Mouse (Mus musculus): ENCODE data around the gene Sult1a1. TPM values are rescaled to one million over a fixed set of nuclear protein-coding genes. Genes with fewer than 3 reads are reported as not detected.

Gene Sult1a1
- polyA plus RNA-seq, 1 experiment from 2014 or later, result 11.0 TPM

- no peak for DNase-seq (ENCODE audit: low spot score)
These were observed 50.2 kb downstream of the Sult1a1 start for GRCm38 (mm10) chr7:126625807-126626600.

GRCm38 (mm10) chr7:126625369-126625768 is 50.9 kb downstream of the Sult1a1 start:
- no peak for DNase-seq (ENCODE audit: low spot score)

GRCm38 (mm10) chr7:126624774-126625173 is 51.5 kb downstream of the Sult1a1 start:
- no peak for DNase-seq (ENCODE audit: low spot score)

DNA sequence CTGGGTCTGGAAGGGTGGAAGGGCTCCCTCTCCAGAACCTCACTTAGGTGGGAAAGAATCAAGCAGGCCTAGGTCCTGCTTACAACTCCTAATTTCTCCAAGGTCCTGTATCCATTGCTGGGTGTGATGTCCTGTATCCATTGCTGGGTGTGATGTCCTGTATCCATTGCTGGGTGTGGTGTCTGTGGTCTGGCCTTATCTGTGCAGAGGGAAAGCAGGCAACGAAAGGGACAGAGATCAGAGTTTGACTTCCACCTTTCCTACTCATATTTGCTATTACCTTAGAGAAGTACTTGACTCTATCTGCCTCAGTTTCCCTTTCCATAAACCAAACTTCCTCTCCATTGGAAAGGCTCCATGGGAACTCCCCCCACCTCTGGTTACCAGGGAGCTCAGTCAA is 52.9 kb downstream of the Sult1a1 start:
- DNase-seq (ENCODE audit: low spot score), result no peak

Other genes starting within 250 kb of the Sult1a1 start
- 22.2 and 22.7 TPM in 2 replicates for gene Rabep2, start 247.7 kb downstream of the Sult1a1 start, polyA plus RNA-seq (2015; fragmentation: Nextera tagmentation; extraction: Ambion mirVana)
- 3.1 and 4.2 TPM in 2 replicates for gene Atp2a1, start 213.3 kb downstream of the Sult1a1 start, polyA plus RNA-seq (2015; fragmentation: Nextera tagmentation; extraction: Ambion mirVana)
- gene Sh2b1, start 201.0 kb downstream of the Sult1a1 start, polyA plus RNA-seq (2015; fragmentation: Nextera tagmentation; extraction: Ambion mirVana), result 37.8 and 38.6 TPM in 2 replicates
- gene Tufm, start 189.1 kb downstream of the Sult1a1 start, polyA plus RNA-seq (2015; fragmentation: Nextera tagmentation; extraction: Ambion mirVana), result 95.4 and 104 TPM in 2 replicates
- 37.9 and 38.5 TPM in 2 replicates for gene Atxn2l, start 173.0 kb downstream of the Sult1a1 start, polyA plus RNA-seq (2015; fragmentation: Nextera tagmentation; extraction: Ambion mirVana)
- 246 and 259 TPM in 2 replicates for gene Eif3c, start 110.0 kb downstream of the Sult1a1 start, polyA plus RNA-seq (2015; fragmentation: Nextera tagmentation; extraction: Ambion mirVana)
- gene Apobr, start 91.5 kb downstream of the Sult1a1 start, polyA plus RNA-seq (2015; fragmentation: Nextera tagmentation; extraction: Ambion mirVana), result 1.2 TPM in 2 replicates
- 28.2 and 30.2 TPM in 2 replicates for gene Cln3, start 90.6 kb downstream of the Sult1a1 start, polyA plus RNA-seq (2015; fragmentation: Nextera tagmentation; extraction: Ambion mirVana)
- gene Il27, start 81.5 kb downstream of the Sult1a1 start, polyA plus RNA-seq (2015; fragmentation: Nextera tagmentation; extraction: Ambion mirVana), result 0.54 and 0.85 TPM in 2 replicates
- gene Nupr1, start 45.6 kb downstream of the Sult1a1 start, polyA plus RNA-seq (2015; fragmentation: Nextera tagmentation; extraction: Ambion mirVana), result 15.1 and 16.4 TPM in 2 replicates
- gene Sgf29, start 27.1 kb downstream of the Sult1a1 start, polyA plus RNA-seq (2015; fragmentation: Nextera tagmentation; extraction: Ambion mirVana), result 62.2 and 72.9 TPM in 2 replicates
- 154 and 155 TPM in 2 replicates for gene Bola2, start 19.0 kb upstream of the Sult1a1 start, polyA plus RNA-seq (2015; fragmentation: Nextera tagmentation; extraction: Ambion mirVana)
- gene Slx1b, start 19.4 kb upstream of the Sult1a1 start, polyA plus RNA-seq (2015; fragmentation: Nextera tagmentation; extraction: Ambion mirVana), result 6.0 and 7.6 TPM in 2 replicates
- gene Coro1a, start 31.4 kb upstream of the Sult1a1 start, polyA plus RNA-seq (2015; fragmentation: Nextera tagmentation; extraction: Ambion mirVana), result 1,525 and 1,527 TPM in 2 replicates
- gene Mapk3, start 83.2 kb upstream of the Sult1a1 start, polyA plus RNA-seq (2015; fragmentation: Nextera tagmentation; extraction: Ambion mirVana), result 35.6 and 37.4 TPM in 2 replicates
- 1.6 TPM in 2 replicates for gene Gdpd3, start 89.9 kb upstream of the Sult1a1 start, polyA plus RNA-seq (2015; fragmentation: Nextera tagmentation; extraction: Ambion mirVana)
- gene Ypel3, start 100.5 kb upstream of the Sult1a1 start, polyA plus RNA-seq (2015; fragmentation: Nextera tagmentation; extraction: Ambion mirVana), result 153 and 180 TPM in 2 replicates
- gene Tbx6, start 105.1 kb upstream of the Sult1a1 start, polyA plus RNA-seq (2015; fragmentation: Nextera tagmentation; extraction: Ambion mirVana), result 0.28 and 0.48 TPM in 2 replicates
- 306 TPM in 2 replicates for gene Ppp4c, start 116.1 kb upstream of the Sult1a1 start, polyA plus RNA-seq (2015; fragmentation: Nextera tagmentation; extraction: Ambion mirVana)
- gene Fam57b, start 121.2 kb upstream of the Sult1a1 start, polyA plus RNA-seq (2015; fragmentation: Nextera tagmentation; extraction: Ambion mirVana), result 0.19 and 0.20 TPM in 2 replicates
- not detected in 2 replicates for gene 4930451I11Rik, start 155.2 kb upstream of the Sult1a1 start, polyA plus RNA-seq (2015; fragmentation: Nextera tagmentation; extraction: Ambion mirVana)
- 0.21 and 0.33 TPM in 2 replicates for gene Doc2a, start 171.0 kb upstream of the Sult1a1 start, polyA plus RNA-seq (2015; fragmentation: Nextera tagmentation; extraction: Ambion mirVana)
- gene Hirip3, start 185.5 kb upstream of the Sult1a1 start, polyA plus RNA-seq (2015; fragmentation: Nextera tagmentation; extraction: Ambion mirVana), result 16.9 and 22.6 TPM in 2 replicates
- gene Ino80e, start 185.9 kb upstream of the Sult1a1 start, polyA plus RNA-seq (2015; fragmentation: Nextera tagmentation; extraction: Ambion mirVana), result 82.9 and 98.9 TPM in 2 replicates
- gene Taok2, start 208.3 kb upstream of the Sult1a1 start, polyA plus RNA-seq (2015; fragmentation: Nextera tagmentation; extraction: Ambion mirVana), result 21.2 and 26.6 TPM in 2 replicates
- gene Tmem219, start 246.5 kb upstream of the Sult1a1 start, polyA plus RNA-seq (2015; fragmentation: Nextera tagmentation; extraction: Ambion mirVana), result 37.4 and 38.9 TPM in 2 replicates